Mouse (Mus musculus): Measurements from ENCODE around the gene She.

She gene

DNA sequence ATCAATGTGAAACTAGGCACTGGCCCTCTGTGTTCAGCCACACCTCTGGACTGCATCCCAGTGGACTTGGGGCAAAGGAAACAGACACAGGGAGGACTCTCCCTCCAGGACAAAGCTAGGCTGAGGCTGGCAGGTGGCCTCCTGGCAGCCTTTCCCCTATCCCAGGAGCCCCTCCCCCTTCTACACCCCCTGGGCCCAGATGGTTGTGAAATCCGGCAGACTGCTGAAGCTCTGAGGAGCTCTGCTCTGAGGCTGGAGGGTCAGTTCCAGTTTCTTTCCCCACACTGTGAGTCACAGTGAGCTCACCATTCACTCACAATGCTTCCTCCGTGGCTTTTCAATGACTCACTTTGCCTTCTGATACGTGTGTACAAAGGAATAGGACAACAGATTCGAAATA, 29.9 kb downstream of the She start:
- intact Hi-C loops (cut with DNase I), result loop anchor here (10.0 kb wide), 1 partner anchor 214 kb away; the partner anchor contains the start of gene Tpm3

GRCm38 (mm10) chr3:89862182-89862761, 31.1 kb downstream of the She start:
- intact Hi-C loops (cut with DNase I), result loop anchor here (10.0 kb wide), 1 partner anchor 213 kb away; the partner anchor contains the start of gene Tpm3

GRCm38 (mm10) chr3:89863276-89863675, 32.1 kb downstream of the She start:
- intact Hi-C loops (cut with DNase I), result loop anchor here (10.0 kb wide), 1 partner anchor 212 kb away; the partner anchor contains the start of gene Tpm3

GRCm38 (mm10) chr3:89863716-89864509, 32.7 kb downstream of the She start:
- intact Hi-C loops (cut with DNase I), result loop anchor here (10.0 kb wide), 1 partner anchor 211 kb away; the partner anchor contains the start of gene Tpm3

DNA sequence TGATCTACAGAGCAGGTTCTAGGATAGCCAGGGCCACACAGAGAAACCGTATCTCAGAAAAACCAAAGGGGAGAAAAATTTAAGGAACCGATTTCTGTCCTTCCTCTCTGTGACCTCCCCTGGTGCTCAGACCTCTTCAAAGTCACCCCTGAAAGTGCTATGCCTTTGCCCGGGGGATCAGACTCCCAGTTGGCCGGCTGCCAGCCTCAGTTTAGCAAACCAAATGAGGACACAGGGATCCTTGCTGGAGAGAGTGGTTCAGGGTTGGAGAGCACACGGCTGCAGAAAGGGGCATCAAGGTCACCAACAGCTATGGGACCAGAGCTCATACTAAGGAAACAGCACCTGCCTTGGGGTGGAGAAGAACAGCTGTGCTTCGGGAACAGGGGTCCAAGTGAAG, 33.9 kb downstream of the She start:
- intact Hi-C loops (cut with DNase I), result loop anchor here (10.0 kb wide), 1 partner anchor 210 kb away; the partner anchor contains the start of gene Tpm3

GRCm38 (mm10) chr3:89865764-89866163, 34.6 kb downstream of the She start:
- intact Hi-C loops (cut with DNase I), result loop anchor here (10.0 kb wide), 1 partner anchor 209 kb away; the partner anchor contains the start of gene Tpm3

GRCm38 (mm10) chr3:89867651-89868050, 36.5 kb downstream of the She start:
- intact Hi-C loops (cut with DNase I), result loop anchor here (10.0 kb wide), 1 partner anchor 207 kb away; the partner anchor contains the start of gene Tpm3

- intact Hi-C loops (cut with DNase I), result loop anchor here (10.0 kb wide), 1 partner anchor 206 kb away; the partner anchor contains the start of gene Tpm3
Observed at GRCm38 (mm10) chr3:89868357-89868756, 37.2 kb downstream of the She start.

- intact Hi-C loops (cut with DNase I), result loop anchor here (10.0 kb wide), 1 partner anchor 206 kb away; the partner anchor contains the start of gene Tpm3
Observed at GRCm38 (mm10) chr3:89868956-89869355, 37.8 kb downstream of the She start.

- intact Hi-C loops (cut with DNase I), result loop anchor here (10.0 kb wide), 1 partner anchor 205 kb away; the partner anchor contains the start of gene Tpm3
Observed at GRCm38 (mm10) chr3:89869556-89869955, 38.4 kb downstream of the She start.

- intact Hi-C loops (cut with DNase I), result no loop called here
Observed at GRCm38 (mm10) chr3:89870472-89871271, 39.5 kb downstream of the She start.

GRCm38 (mm10) chr3:89871339-89871914, 40.3 kb downstream of the She start:
- intact Hi-C loops (cut with DNase I), result no loop called here

GRCm38 (mm10) chr3:89872209-89872608, 41.0 kb downstream of the She start:
- intact Hi-C loops (cut with DNase I), result no loop called here

DNA sequence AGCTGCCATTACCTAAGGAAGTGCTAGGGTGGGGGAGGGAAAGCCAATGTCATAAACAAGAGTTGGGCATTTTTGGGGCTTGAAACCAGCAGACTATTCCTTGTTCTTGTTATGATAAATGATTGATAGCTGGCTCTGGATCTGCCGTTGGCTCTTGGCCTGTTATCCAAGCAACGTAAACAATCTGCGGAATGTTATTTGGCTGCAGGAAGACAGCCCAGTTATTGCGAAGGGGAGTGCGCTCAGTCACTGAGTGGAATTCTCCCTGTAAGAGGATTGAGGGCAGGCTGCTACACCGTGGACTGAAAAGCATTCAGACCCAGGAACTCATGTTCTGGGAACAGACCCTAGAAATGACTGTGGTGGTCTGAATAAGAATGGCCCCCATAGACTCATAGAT, 41.5 kb downstream of the She start:
- intact Hi-C loops (cut with DNase I), result no loop called here

GRCm38 (mm10) chr3:89874076-89874475, 42.9 kb downstream of the She start:
- intact Hi-C loops (cut with DNase I), result no loop called here

- intact Hi-C loops (cut with DNase I), result no loop called here
Observed at GRCm38 (mm10) chr3:89875021-89875420, 43.9 kb downstream of the She start.

GRCm38 (mm10) chr3:89875781-89876180, 44.6 kb downstream of the She start:
- intact Hi-C loops (cut with DNase I), result no loop called here

GRCm38 (mm10) chr3:89876469-89876868, 45.3 kb downstream of the She start:
- intact Hi-C loops (cut with DNase I), result no loop called here

DNA sequence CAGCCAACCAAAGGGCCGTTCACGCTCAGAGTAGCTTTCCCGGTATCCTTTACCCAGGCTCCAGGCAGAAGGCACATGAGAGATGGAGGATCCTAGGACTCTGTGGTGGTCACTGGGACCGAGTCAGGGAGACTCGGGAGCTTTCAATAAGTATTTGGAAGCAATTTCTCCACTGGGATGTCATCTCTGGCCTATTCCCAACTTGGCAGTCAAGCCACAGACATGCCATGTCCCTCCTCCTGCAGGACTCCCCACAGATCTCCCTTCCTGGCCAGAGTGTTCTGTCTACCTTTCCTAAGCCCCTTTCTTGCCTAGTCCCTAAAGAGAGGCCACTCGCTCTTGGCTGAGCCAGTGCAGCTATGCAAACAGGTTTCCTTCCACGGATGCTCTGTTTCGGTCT, 46.0 kb downstream of the She start:
- intact Hi-C loops (cut with DNase I), result no loop called here

GRCm38 (mm10) chr3:89878456-89878855, 47.3 kb downstream of the She start:
- intact Hi-C loops (cut with DNase I), result no loop called here

DNA sequence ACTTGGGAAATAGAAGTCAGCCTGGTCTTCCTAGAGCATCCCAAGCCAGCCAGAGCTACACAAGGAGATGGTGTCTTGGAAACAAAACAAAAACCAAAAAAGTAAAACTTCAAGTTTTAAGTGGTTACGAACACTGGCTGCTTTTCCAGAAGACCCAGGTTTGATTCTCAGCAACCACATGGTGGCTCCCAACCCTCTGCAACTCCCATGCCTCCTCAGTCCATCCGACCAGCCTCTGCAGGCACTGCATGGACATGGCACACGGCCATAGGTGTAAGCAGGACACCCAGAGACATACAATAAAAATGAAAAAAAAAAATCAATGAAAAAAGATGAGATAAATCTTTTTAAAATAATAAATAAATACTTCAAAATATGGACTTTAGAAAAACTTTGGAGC, 48.2 kb downstream of the She start:
- intact Hi-C loops (cut with DNase I), result no loop called here

Data from adrenal gland (tissue).